Mouse (Mus musculus) liver, embryonic 13.5 days (tissue): ENCODE data around the gene BC035044. TPM values are rescaled to one million over a fixed set of nuclear protein-coding genes. Genes with fewer than 3 reads are reported as not detected.
"Not testable (repeated sequence)": the region's sequence is repeated elsewhere in the genome, so short reads cannot be mapped to it uniquely, and the experiment has no call there.

Source experiments
- ATAC-seq: fragments of 200-750 bp; cut with Nextera tagmentation; 2 replicates; pipeline ENCODE4 v1.8.0; 2017; ENCODE audit warnings: low read depth, mild to moderate bottlenecking, moderate number of reproducible peaks, moderate library complexity
- DNase-seq: peaks from one replicate; pipeline ENCODE4 v3.0.0; 2022
- H3K27ac ChIP-seq: fragments of 300-500 bp; sonication (generic); 2 replicates; pipeline ENCODE4 v1.5.1; 2015; ENCODE audit warnings: moderate library complexity, mild to moderate bottlenecking, inconsistent platforms
- H3K27me3 ChIP-seq: fragments of 300-500 bp; sonication (generic); 2 replicates; pipeline ENCODE4 v1.6.1; 2015; ENCODE audit warnings: mild to moderate bottlenecking, inconsistent platforms
- H3K36me3 ChIP-seq: fragments of 300-500 bp; sonication (generic); 2 replicates; pipeline ENCODE4 v1.6.1; 2015; ENCODE audit warnings: mild to moderate bottlenecking, inconsistent platforms
- H3K4me1 ChIP-seq: fragments of 300-500 bp; sonication (generic); replicated peaks from 2 replicates; pipeline ENCODE4 v1.6.1; 2015; ENCODE audit warnings: inconsistent platforms
- H3K4me2 ChIP-seq: fragments of 300-500 bp; sonication (generic); 2 replicates; pipeline ENCODE4 v1.6.1; 2015; ENCODE audit warnings: inconsistent platforms, mild to moderate bottlenecking, moderate library complexity
- H3K4me3 ChIP-seq: fragments of 300-500 bp; sonication (generic); replicated peaks from 2 replicates; pipeline ENCODE4 v1.5.1; 2015; ENCODE audit warnings: mild to moderate bottlenecking, inconsistent platforms
- H3K9ac ChIP-seq: fragments of 300-500 bp; sonication (generic); 2 replicates; pipeline ENCODE4 v1.6.1; 2015; ENCODE audit warnings: mild to moderate bottlenecking, inconsistent platforms
- H3K9me3 ChIP-seq: fragments of 300-500 bp; sonication (generic); replicated peaks from 2 replicates; pipeline ENCODE4 v1.6.1; 2016; ENCODE audit warnings: inconsistent platforms
- WGBS: fragments of 180-500 bp; shearing (Covaris S2); methylation state at CpG from one replicate; pipeline ENCODE4 v1.1.7; 2015; ENCODE audit not compliant: insufficient replicate concordance; 5-methylcytosine and 5-hydroxymethylcytosine counted together
- microRNA-seq: library from miRNA; unstranded; fragments of <30 nt; microRNA quantifications from one replicate; pipeline ENCODE4, GENCODE M21; 2016
- polyA plus RNA-seq: library from polyadenylated mRNA; unstranded; fragments of >200 nt; fragmentation: Nextera tagmentation; extraction: Ambion mirVana; gene quantifications from 2 replicates; pipeline ENCODE4 v1.2.1, GENCODE M21; 2015

Gene BC035044
- polyA plus RNA-seq, 1 experiment from 2014 or later = 6.9 TPM

DNA sequence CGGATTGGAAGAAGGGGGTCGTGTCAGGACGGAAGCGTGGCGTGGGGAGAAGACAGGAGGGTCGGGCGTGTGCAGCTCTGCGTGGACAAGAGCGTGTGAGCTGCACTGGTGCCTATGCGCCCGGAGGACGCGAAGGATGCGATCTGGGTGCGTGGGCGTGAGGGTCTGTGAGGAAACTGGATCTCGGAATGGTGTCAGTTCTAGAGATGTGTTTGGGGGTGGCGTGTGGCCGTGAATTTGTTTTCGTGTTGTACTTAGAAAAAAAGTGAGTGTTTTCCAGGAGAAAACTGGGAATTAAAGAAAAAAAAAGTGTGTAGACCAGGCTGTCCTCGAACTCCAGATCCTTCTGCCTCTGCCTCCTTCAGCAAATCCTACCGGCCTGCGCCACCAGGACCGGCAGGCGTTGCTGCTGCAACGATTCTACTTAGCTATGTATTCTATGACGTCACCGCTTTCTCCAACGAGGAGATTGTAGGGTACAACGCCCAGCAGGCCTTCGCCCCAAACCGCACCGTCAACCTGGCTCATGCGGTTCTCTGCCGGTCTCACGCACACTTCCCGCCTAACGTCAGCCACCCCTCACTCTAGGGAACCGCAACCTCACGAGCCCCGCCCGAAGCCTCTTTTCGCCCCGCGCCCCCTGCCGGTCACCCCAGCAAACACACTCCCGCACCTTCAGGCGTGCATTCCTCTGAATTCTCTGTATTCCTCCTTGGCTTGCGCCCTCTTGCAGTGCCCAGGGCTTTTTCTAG, 91.6 kb downstream of the BC035044 start:
- Histone ChIP-seq H3K4me1 (peaks cover 24% of the 10 kb centered on the region), H3K4me3 (peak overlapping the region; percentile 72), H3K4me2 (peak overlapping the region; percentile 80), H3K27ac (peak overlapping the region; percentile 71), H3K9ac (peak overlapping the region; percentile 75)
- H3K36me3 ChIP-seq, H3K9me3 ChIP-seq, H3K27me3 ChIP-seq: not testable (repeated sequence)
- peak; percentile 69 for ATAC-seq
- DNase-seq = peak; percentile 65
- under 1% methylated on average over 49 of the region's 49 CpGs for WGBS

Small RNAs within 50 kb of the gene (microRNA-seq; reads per million reads assigned to microRNA genes)
- gene Gm27336 = not detected

Other genes with a start within 250 kb of the BC035044 start
- not detected in 2 replicates for gene Clec2h, start 228.7 kb downstream of the BC035044 start, polyA plus RNA-seq
- not detected in 2 replicates for gene Klrb1, start 168.1 kb downstream of the BC035044 start, polyA plus RNA-seq
- gene Klrb1c, start 101.9 kb downstream of the BC035044 start, polyA plus RNA-seq = 0.08 and 0.10 TPM in 2 replicates
- gene Gm44511, start 64.8 kb downstream of the BC035044 start, polyA plus RNA-seq = 0.20 TPM in 1 of 2 replicates, not detected in the other
- gene Klrb1b, start 64.8 kb downstream of the BC035044 start, polyA plus RNA-seq = 0.09 TPM in 1 of 2 replicates, not detected in the other
- gene Clec2i, start 3.5 kb downstream of the BC035044 start, polyA plus RNA-seq = 0.09 and 0.16 TPM in 2 replicates
- gene Clec2g, start 43.3 kb upstream of the BC035044 start, polyA plus RNA-seq = not detected in 2 replicates
- 0.41 and 0.47 TPM in 2 replicates for gene Klrb1f, start 154.8 kb upstream of the BC035044 start, polyA plus RNA-seq
- not detected in 2 replicates for gene Clec2e, start 209.8 kb upstream of the BC035044 start, polyA plus RNA-seq